Mouse (Mus musculus) forebrain, embryonic 12.5 days (tissue): ENCODE results near the gene Rtkn. TPM values are rescaled to one million over a fixed set of nuclear protein-coding genes. Genes with fewer than 3 reads are reported as not detected.

Experiments
- ATAC-seq: fragments of 200-750 bp; cut with Nextera tagmentation; 2 replicates; pipeline ENCODE4 v1.8.0; 2017; ENCODE audit warnings: moderate TSS enrichment; ENCODE audit not compliant: low FRiP score
- H3K27ac ChIP-seq: fragments of 300-500 bp; sonication (generic); 2 replicates; pipeline ENCODE4 v1.5.1; 2016; ENCODE audit warnings: mild to moderate bottlenecking
- H3K27me3 ChIP-seq: fragments of 300-500 bp; sonication (generic); 2 replicates; pipeline ENCODE4 v1.6.1; 2016; ENCODE audit warnings: mild to moderate bottlenecking
- H3K36me3 ChIP-seq: fragments of 300-500 bp; sonication (generic); replicated peaks from 2 replicates; pipeline ENCODE4 v1.6.1; 2016; ENCODE audit warnings: mild to moderate bottlenecking
- H3K4me1 ChIP-seq: fragments of 300-500 bp; sonication (generic); 2 replicates; pipeline ENCODE4 v1.6.1; 2016
- H3K4me2 ChIP-seq: fragments of 300-500 bp; sonication (generic); 2 replicates; pipeline ENCODE4 v1.6.1; 2016; ENCODE audit warnings: mild to moderate bottlenecking, moderate library complexity
- H3K4me3 ChIP-seq: fragments of 300-500 bp; sonication (generic); replicated peaks from 2 replicates; pipeline ENCODE4 v1.5.1; 2016; ENCODE audit warnings: mild to moderate bottlenecking
- H3K9ac ChIP-seq: fragments of 300-500 bp; sonication (generic); 2 replicates; pipeline ENCODE4 v1.6.1; 2016; ENCODE audit warnings: mild to moderate bottlenecking
- H3K9me3 ChIP-seq: fragments of 300-500 bp; sonication (generic); 2 replicates; pipeline ENCODE4 v1.6.1; 2016
- WGBS: fragments of 180-500 bp; shearing (Covaris S2); methylation state at CpG from one replicate; pipeline ENCODE4 v1.1.7; 2016; 5-methylcytosine and 5-hydroxymethylcytosine counted together
- polyA plus RNA-seq: library from polyadenylated mRNA; unstranded; fragments of >200 nt; fragmentation: Nextera tagmentation; extraction: Ambion mirVana; gene quantifications from 2 replicates; pipeline ENCODE4 v1.2.1, GENCODE M21; 2016

Rtkn gene
- polyA plus RNA-seq, 1 experiment from 2014 or later = 19.9 TPM

- Histone ChIP-seq H3K36me3 (no peaks in the 10 kb centered on the region), H3K4me2 (peak overlapping the region; percentile 70), H3K9ac (peak overlapping the region; percentile 78), H3K27me3 (peaks cover 33% of the 10 kb centered on the region), H3K4me1 (peaks cover 43% of the 10 kb centered on the region), H3K27ac (peak overlapping the region; percentile 93), H3K9me3 (no peaks in the 10 kb centered on the region), H3K4me3 (peak overlapping the region; percentile 45)
- 7% methylated on average over 5 of the region's 5 CpGs for WGBS
- ATAC-seq = peak; percentile 7; the same call in 1 of the 2 replicates
These were observed 1.1 kb downstream of the Rtkn start for GRCm38 (mm10) chr6:83136291-83136880.

DNA sequence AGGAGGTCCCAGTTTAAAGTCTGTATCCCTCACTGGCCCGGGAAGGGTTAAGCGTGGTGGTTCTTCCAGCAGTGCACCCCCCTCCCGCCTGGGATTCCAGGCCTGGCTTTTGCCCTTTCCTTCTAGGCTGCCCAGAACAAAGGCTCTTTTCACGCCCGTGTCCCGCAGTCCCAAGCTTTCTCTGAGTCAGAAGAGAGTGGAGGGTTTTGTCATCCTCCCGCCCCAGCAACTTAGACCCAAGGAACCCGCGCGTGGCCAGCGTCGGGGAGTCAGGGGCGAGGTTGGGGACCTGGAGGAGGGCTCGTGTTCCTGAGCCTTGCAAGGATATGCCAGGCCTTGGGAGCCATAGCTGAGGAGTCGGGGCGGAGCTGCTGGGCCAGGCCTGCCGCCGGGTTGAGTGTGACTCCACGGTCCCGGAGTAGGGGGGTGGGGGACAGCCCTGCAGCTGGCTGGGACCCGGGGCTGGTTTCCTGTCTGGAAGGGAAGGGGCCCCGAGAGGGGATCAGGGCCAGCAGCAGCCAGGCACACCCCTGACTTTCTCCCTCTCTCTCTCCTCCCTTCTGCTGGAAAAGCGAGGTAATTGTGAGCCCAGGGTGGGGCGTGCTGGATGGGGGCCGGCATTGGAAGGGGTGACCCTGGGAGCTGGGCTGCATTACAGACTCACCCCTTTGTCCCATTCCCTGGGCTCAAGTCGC is 1.8 kb downstream of the Rtkn start:
- Histone ChIP-seq H3K4me2 (peak overlapping the region; percentile 70), H3K27me3 (peaks cover 40% of the 10 kb centered on the region), H3K27ac (peak overlapping the region; percentile 93), H3K4me1 (peaks cover 48% of the 10 kb centered on the region), H3K9ac (peak overlapping the region; percentile 78), H3K9me3 (no peaks in the 10 kb centered on the region), H3K36me3 (no peaks in the 10 kb centered on the region), H3K4me3 (peak overlapping the region; percentile 45)
- ATAC-seq = peak; percentile 71
- WGBS = under 1% methylated on average over 23 of the region's 26 CpGs

GRCm38 (mm10) chr6:83137576-83137950 is 2.3 kb downstream of the Rtkn start:
- Histone ChIP-seq H3K27ac (peak overlapping the region; percentile 93), H3K9me3 (no peaks in the 10 kb centered on the region), H3K4me3 (peak overlapping the region; percentile 45), H3K36me3 (no peaks in the 10 kb centered on the region), H3K4me2 (peak overlapping the region; percentile 70), H3K9ac (peak overlapping the region; percentile 78), H3K4me1 (peaks cover 53% of the 10 kb centered on the region), H3K27me3 (peaks cover 45% of the 10 kb centered on the region)
- 1% methylated on average over 12 of the region's 12 CpGs for WGBS
- ATAC-seq = peak; percentile 63

- H3K4me1 ChIP-seq = peaks cover 55% of the 10 kb centered on the region
- peaks cover 46% of the 10 kb centered on the region for H3K27me3 ChIP-seq
- 0% methylated on average over 11 of the region's 11 CpGs for WGBS
These were observed 2.8 kb downstream of the Rtkn start for GRCm38 (mm10) chr6:83138056-83138455.

GRCm38 (mm10) chr6:83140044-83140443 is 4.8 kb downstream of the Rtkn start:
- H3K4me1 ChIP-seq = peaks cover 55% of the 10 kb centered on the region
- no peak for ATAC-seq

More at GRCm38 (mm10) chr6:83138056-83138455, 2.8 kb downstream of the Rtkn start:
- peak; percentile 56 for ATAC-seq
- Histone ChIP-seq H3K27ac (peak overlapping the region; percentile 93), H3K9me3 (no peaks in the 10 kb centered on the region), H3K9ac (peak overlapping the region; percentile 78), H3K4me3 (peak overlapping the region; percentile 45), H3K4me2 (peak overlapping the region; percentile 70), H3K36me3 (no peaks in the 10 kb centered on the region)

GRCm38 (mm10) chr6:83141636-83142035 is 6.4 kb downstream of the Rtkn start:
- Histone ChIP-seq H3K27me3 (peaks cover 24% of the 10 kb centered on the region), H3K9me3 (no peaks in the 10 kb centered on the region), H3K9ac (peak overlapping the region; percentile 51; the same call in 1 of the 2 replicates), H3K4me1 (peaks cover 43% of the 10 kb centered on the region), H3K4me3 (peak overlapping the region; percentile 34; the same call in 1 of the 2 replicates), H3K4me2 (peak overlapping the region; percentile 65), H3K36me3 (no peaks in the 10 kb centered on the region), H3K27ac (no peak overlapping the region)
- 46% methylated on average over 4 of the region's 4 CpGs for WGBS
- no peak for ATAC-seq

More at GRCm38 (mm10) chr6:83140044-83140443, 4.8 kb downstream of the Rtkn start:
- Histone ChIP-seq H3K36me3 (no peaks in the 10 kb centered on the region), H3K4me3 (no peak overlapping the region), H3K9me3 (no peaks in the 10 kb centered on the region), H3K4me2 (no peak overlapping the region), H3K27me3 (peaks cover 39% of the 10 kb centered on the region), H3K27ac (no peak overlapping the region), H3K9ac (no peak overlapping the region)
- WGBS = 95% methylated on average over 8 of the region's 8 CpGs

DNA sequence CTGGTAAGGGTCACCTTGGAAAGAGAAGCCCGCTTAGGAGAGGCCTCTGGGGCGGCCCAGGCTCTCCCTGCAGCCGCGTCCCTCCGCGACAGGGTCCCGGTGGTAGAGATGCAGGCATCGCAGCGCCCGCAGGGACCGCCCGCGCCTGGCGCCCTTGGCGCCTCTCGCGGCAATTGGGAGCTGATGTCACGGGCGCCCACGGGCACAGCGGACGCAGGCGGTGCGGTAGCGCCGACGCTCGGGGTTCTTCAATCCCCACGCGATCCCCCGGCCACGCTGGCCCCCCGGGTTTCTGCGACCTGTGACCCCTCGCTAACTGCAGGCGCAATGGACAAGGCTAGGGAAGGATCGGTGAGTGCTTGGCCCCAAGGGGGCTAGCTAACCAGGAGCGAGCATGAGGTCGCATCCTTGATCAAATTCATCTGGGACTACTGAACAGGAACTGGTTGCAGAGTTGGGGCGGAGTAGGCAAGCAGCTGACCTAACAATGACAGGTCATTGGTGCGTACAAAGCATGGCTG is 7.0 kb downstream of the Rtkn start:
- Histone ChIP-seq H3K9me3 (no peaks in the 10 kb centered on the region), H3K4me1 (peaks cover 37% of the 10 kb centered on the region), H3K4me2 (peak overlapping the region; percentile 65), H3K27me3 (peaks cover 20% of the 10 kb centered on the region), H3K4me3 (peak overlapping the region; percentile 34), H3K36me3 (no peaks in the 10 kb centered on the region), H3K27ac (no peak overlapping the region), H3K9ac (peak overlapping the region; percentile 51)
- WGBS = 3% methylated on average over 41 of the region's 41 CpGs
- no peak for ATAC-seq

DNA sequence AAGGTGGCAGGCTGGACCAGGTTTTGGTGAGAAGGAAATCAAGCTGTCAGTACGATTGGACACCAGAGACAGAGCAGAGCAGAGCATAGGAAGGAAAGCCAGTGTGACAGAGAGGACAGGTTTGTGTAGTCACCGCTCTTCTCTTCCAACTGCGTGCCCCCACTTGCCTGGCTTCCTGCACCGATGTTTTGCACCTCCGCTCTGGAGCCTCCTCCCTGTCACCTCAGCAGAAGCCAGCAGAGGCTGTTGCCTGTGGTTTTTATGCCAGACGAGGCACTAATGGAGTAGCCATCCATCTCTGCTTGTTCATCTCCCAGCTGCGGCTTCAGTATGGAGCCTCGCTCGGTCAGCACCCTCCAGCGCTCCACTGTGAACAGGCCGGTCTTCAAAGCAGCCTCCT is 7.6 kb downstream of the Rtkn start:
- no peaks in the 10 kb centered on the region for H3K9me3 ChIP-seq
- no peak overlapping the region for H3K4me2 ChIP-seq
- H3K36me3 ChIP-seq = peaks cover 5% of the 10 kb centered on the region
- H3K27me3 ChIP-seq = peaks cover 20% of the 10 kb centered on the region
- 58% methylated on average over 11 of the region's 11 CpGs for WGBS
- H3K9ac ChIP-seq = no peak overlapping the region
- no peak overlapping the region for H3K4me3 ChIP-seq
- no peak for ATAC-seq
- no peak overlapping the region for H3K27ac ChIP-seq
- H3K4me1 ChIP-seq = peaks cover 31% of the 10 kb centered on the region

GRCm38 (mm10) chr6:83145209-83145608 is 9.9 kb downstream of the Rtkn start:
- H3K27me3 ChIP-seq = peaks cover 20% of the 10 kb centered on the region
- H3K9ac ChIP-seq = no peak overlapping the region
- 83% methylated on average over 2 of the region's 2 CpGs for WGBS
- no peak overlapping the region for H3K4me3 ChIP-seq
- ATAC-seq = no peak
- peaks cover 12% of the 10 kb centered on the region for H3K4me1 ChIP-seq
- no peaks in the 10 kb centered on the region for H3K9me3 ChIP-seq
- no peak overlapping the region for H3K4me2 ChIP-seq
- no peak overlapping the region for H3K27ac ChIP-seq
- peaks cover 18% of the 10 kb centered on the region for H3K36me3 ChIP-seq

DNA sequence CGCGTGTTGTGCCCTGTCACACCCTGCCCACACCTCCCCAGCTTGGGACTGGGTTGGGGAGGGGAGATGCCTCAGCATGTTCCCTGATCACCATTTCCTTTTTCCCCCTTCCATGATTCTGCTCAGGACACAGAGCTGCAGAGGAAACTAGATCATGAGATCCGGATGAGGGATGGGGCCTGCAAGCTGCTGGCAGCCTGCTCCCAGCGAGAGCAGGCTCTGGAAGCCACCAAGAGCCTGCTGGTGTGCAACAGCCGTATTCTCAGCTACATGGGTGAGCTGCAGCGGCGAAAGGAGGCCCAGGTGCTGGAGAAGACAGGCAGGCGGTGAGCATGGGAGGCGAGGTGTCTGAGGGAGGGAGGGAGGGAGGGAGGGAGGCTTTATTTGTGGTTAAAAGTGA is 10.5 kb downstream of the Rtkn start:
- 77% methylated on average over 9 of the region's 9 CpGs for WGBS
- Histone ChIP-seq H3K27ac (no peak overlapping the region), H3K4me1 (peaks cover 12% of the 10 kb centered on the region), H3K36me3 (peaks cover 23% of the 10 kb centered on the region), H3K4me2 (no peak overlapping the region), H3K9me3 (no peaks in the 10 kb centered on the region), H3K4me3 (no peak overlapping the region), H3K9ac (no peak overlapping the region), H3K27me3 (peaks cover 19% of the 10 kb centered on the region)
- ATAC-seq = no peak

- Histone ChIP-seq H3K27me3 (peaks cover 4% of the 10 kb centered on the region; the same call in 1 of the 2 replicates), H3K4me3 (no peak overlapping the region), H3K36me3 (peaks cover 33% of the 10 kb centered on the region), H3K27ac (no peak overlapping the region), H3K4me1 (peaks cover 15% of the 10 kb centered on the region), H3K9ac (no peak overlapping the region), H3K4me2 (no peak overlapping the region), H3K9me3 (no peaks in the 10 kb centered on the region)
- ATAC-seq = no peak
- 62% methylated on average over 7 of the region's 7 CpGs for WGBS
These were observed 12.0 kb downstream of the Rtkn start for GRCm38 (mm10) chr6:83147280-83147679.

- Histone ChIP-seq H3K4me3 (no peak overlapping the region), H3K27ac (0 out of 2 replicates have a peak overlapping the region, but pooled peaks have one; percentile 0), H3K4me2 (no peak overlapping the region), H3K27me3 (no peaks in the 10 kb centered on the region), H3K9ac (peak overlapping the region; percentile 38; the same call in 1 of the 2 replicates), H3K36me3 (peaks cover 46% of the 10 kb centered on the region), H3K9me3 (no peaks in the 10 kb centered on the region), H3K4me1 (peaks cover 30% of the 10 kb centered on the region)
- 27% methylated on average over 8 of the region's 8 CpGs for WGBS
- no peak for ATAC-seq
These were observed 16.5 kb downstream of the Rtkn start for GRCm38 (mm10) chr6:83151721-83152120.
